Mouse (Mus musculus) 3T3-L1 (cell line): Measurements from ENCODE around the gene Rbfox2.

ENCODE experiments used
- DNase-seq: peaks from one replicate; pipeline ENCODE4 v3.0.0-alpha.2; 2015; ENCODE audit warnings: low read depth, low spot score

Gene Rbfox2

GRCm38 (mm10) chr15:77146942-77147341 lies 159.9 kb downstream of the Rbfox2 start:
- no peak for DNase-seq

- no peak for DNase-seq
Measured at GRCm38 (mm10) chr15:77144960-77145359, 161.8 kb downstream of the Rbfox2 start.

- DNase-seq, result no peak
Measured at GRCm38 (mm10) chr15:77142787-77143186, 164.0 kb downstream of the Rbfox2 start.

GRCm38 (mm10) chr15:77142352-77142751 lies 164.5 kb downstream of the Rbfox2 start:
- no peak for DNase-seq

GRCm38 (mm10) chr15:77141711-77142110 lies 165.1 kb downstream of the Rbfox2 start:
- no peak for DNase-seq

- DNase-seq, result no peak
Measured at GRCm38 (mm10) chr15:77138282-77138681, 168.5 kb downstream of the Rbfox2 start.

GRCm38 (mm10) chr15:77134483-77134882 lies 172.3 kb downstream of the Rbfox2 start:
- DNase-seq, result no peak

GRCm38 (mm10) chr15:77129154-77129553 lies 177.7 kb downstream of the Rbfox2 start:
- no peak for DNase-seq

GRCm38 (mm10) chr15:77127737-77128136 lies 179.1 kb downstream of the Rbfox2 start:
- no peak for DNase-seq

GRCm38 (mm10) chr15:77126674-77127073 lies 180.1 kb downstream of the Rbfox2 start:
- no peak for DNase-seq

- no peak for DNase-seq
Measured at GRCm38 (mm10) chr15:77124372-77125117, 182.3 kb downstream of the Rbfox2 start.

GRCm38 (mm10) chr15:77122824-77123223 lies 184.0 kb downstream of the Rbfox2 start:
- DNase-seq, result no peak

- no peak for DNase-seq
Measured at GRCm38 (mm10) chr15:77122208-77122607, 184.6 kb downstream of the Rbfox2 start.

GRCm38 (mm10) chr15:77119666-77120065 lies 187.1 kb downstream of the Rbfox2 start:
- no peak for DNase-seq

- DNase-seq, result no peak
Measured at GRCm38 (mm10) chr15:77117209-77117608, 189.6 kb downstream of the Rbfox2 start.

GRCm38 (mm10) chr15:77116139-77116722 lies 190.6 kb downstream of the Rbfox2 start:
- no peak for DNase-seq

- no peak for DNase-seq
Measured at GRCm38 (mm10) chr15:77115456-77115855, 191.3 kb downstream of the Rbfox2 start.

- DNase-seq, result no peak
Measured at GRCm38 (mm10) chr15:77113591-77113990, 193.2 kb downstream of the Rbfox2 start.

- DNase-seq, result no peak
Measured at GRCm38 (mm10) chr15:77112378-77112777, 194.4 kb downstream of the Rbfox2 start.

- DNase-seq, result no peak
Measured at GRCm38 (mm10) chr15:77111924-77112323, 194.9 kb downstream of the Rbfox2 start.

GRCm38 (mm10) chr15:77110452-77110851 lies 196.4 kb downstream of the Rbfox2 start:
- DNase-seq, result no peak

GRCm38 (mm10) chr15:77107169-77107908 lies 199.5 kb downstream of the Rbfox2 start:
- no peak for DNase-seq

- no peak for DNase-seq
Measured at GRCm38 (mm10) chr15:77105273-77105672, 201.5 kb downstream of the Rbfox2 start.
